Mouse (Mus musculus) lung, embryonic 14.5 days (tissue): ENCODE measurements around the gene Flii. TPM values are rescaled to one million over a fixed set of nuclear protein-coding genes. Genes with fewer than 3 reads are reported as not detected.

Experiments used
- ATAC-seq: fragments of 200-750 bp; cut with Nextera tagmentation; 2 replicates; pipeline ENCODE4 v1.8.0; 2017; ENCODE audit warnings: mild to moderate bottlenecking, moderate TSS enrichment, moderate library complexity; ENCODE audit not compliant: insufficient read depth
- DNase-seq: peaks from one replicate; pipeline ENCODE4 v3.0.0-alpha.2; 2015
- H3K27ac ChIP-seq: fragments of 300-500 bp; sonication (generic); 2 replicates; pipeline ENCODE4 v1.5.1; 2014; ENCODE audit warnings: low read depth, mild to moderate bottlenecking, moderate library complexity
- H3K27me3 ChIP-seq: fragments of 300-500 bp; sonication (generic); 2 replicates; pipeline ENCODE4 v1.6.1; 2014; ENCODE audit warnings: low read length, control low read depth; ENCODE audit not compliant: insufficient read depth
- H3K36me3 ChIP-seq: fragments of 300-500 bp; sonication (generic); 2 replicates; pipeline ENCODE4 v1.6.1; 2014; ENCODE audit warnings: control low read depth; ENCODE audit not compliant: insufficient read depth
- H3K4me1 ChIP-seq: fragments of 300-500 bp; sonication (generic); 2 replicates; pipeline ENCODE4 v1.6.1; 2014; ENCODE audit warnings: antibody characterized with exemption, control low read depth; ENCODE audit not compliant: insufficient read depth
- H3K4me2 ChIP-seq: fragments of 300-500 bp; sonication (generic); 2 replicates; pipeline ENCODE4 v1.6.1; 2014; ENCODE audit warnings: mild to moderate bottlenecking
- H3K4me3 ChIP-seq: fragments of 300-500 bp; sonication (generic); 2 replicates; pipeline ENCODE4 v1.5.1; 2014; ENCODE audit warnings: low read depth, low read length
- H3K9ac ChIP-seq: fragments of 300-500 bp; sonication (generic); 2 replicates; pipeline ENCODE4 v1.6.1; 2014
- H3K9me3 ChIP-seq: fragments of 300-500 bp; sonication (generic); 2 replicates; pipeline ENCODE4 v1.6.1; 2016; ENCODE audit warnings: low read depth, low read length, control low read depth
- CTCF ChIP-seq: IDR thresholded peaks from 2 replicates; pipeline ENCODE4 v1.5.1; 2016; ENCODE audit warnings: antibody characterized with exemption, low read depth
- WGBS: fragments of 180-500 bp; shearing (Covaris S2); extraction: QIAGEN DNeasy Blood & Tissue Kit; methylation state at CpG from one replicate; pipeline ENCODE4 v1.1.7; 2014; 5-methylcytosine and 5-hydroxymethylcytosine counted together
- microRNA-seq: library from miRNA; unstranded; fragments of <30 nt; microRNA quantifications from one replicate; pipeline ENCODE4, GENCODE M21; 2016; ENCODE audit warnings: borderline number of aligned reads
- polyA plus RNA-seq: library from polyadenylated mRNA; unstranded; fragments of >200 nt; fragmentation: Nextera tagmentation; extraction: Ambion mirVana; gene quantifications from 2 replicates; pipeline ENCODE4 v1.2.1, GENCODE M21; 2014

Gene Flii
- polyA plus RNA-seq, 1 experiment from 2014 or later, result 88.6 TPM

DNA sequence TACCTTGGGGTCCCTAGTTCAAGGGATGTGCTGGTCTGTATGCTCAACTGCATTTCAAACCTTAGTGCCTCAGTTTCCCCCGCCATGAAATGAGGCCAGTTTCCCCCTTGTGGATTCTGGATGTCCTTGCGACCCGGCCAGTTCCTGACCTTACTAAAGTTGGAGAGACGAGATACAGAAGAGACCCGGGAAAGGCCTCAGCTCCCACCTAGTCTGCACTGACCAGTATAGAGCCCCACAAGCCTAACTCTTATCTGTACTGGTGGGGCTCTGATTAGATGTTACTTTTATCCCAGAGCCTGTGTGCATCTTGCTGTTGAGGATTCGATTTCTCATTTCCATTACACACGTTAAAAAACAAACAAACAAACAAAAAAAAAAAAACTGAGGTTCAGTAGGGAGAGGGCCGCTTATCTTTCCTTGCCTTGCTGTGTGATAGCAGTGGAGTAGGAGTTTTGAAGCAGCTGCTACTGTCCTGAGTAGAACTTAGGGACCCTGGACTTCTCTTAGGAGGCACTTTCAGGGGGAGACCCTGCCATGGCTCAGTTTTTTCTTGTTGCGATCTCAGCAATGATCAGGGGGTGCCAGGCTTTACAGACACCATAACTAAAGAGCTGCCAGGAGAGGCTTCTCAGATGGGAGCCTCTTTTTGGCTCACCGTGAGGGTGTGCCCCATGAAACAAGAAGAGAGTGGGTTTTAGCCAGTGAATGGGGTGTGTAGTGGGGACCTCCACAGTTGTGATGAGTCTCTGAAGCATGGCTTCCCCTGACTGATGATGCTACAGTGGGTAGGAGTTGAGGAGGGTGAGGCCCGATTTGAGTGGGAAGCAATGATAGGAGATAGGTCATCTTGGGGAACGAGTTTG, 26.5 kb downstream of the Flii start:
- peak overlapping the region; percentile 88 for H3K4me2 ChIP-seq
- DNase-seq, result peak; percentile 19
- peaks cover 5% of the 10 kb centered on the region; the same call in 1 of the 2 replicates for H3K4me1 ChIP-seq
- no peak for ATAC-seq
- H3K27me3 ChIP-seq, result no peaks in the 10 kb centered on the region
- H3K9ac ChIP-seq, result peak overlapping the region; percentile 90
- H3K4me3 ChIP-seq, result peak overlapping the region; percentile 84
- peaks cover 14% of the 10 kb centered on the region for H3K36me3 ChIP-seq
- no peaks in the 10 kb centered on the region for H3K9me3 ChIP-seq
- TF ChIP-seq CTCF, result no peak
- WGBS, result 20% methylated on average over 12 of the region's 12 CpGs
- H3K27ac ChIP-seq, result peak overlapping the region; percentile 72; the same call in 1 of the 2 replicates

DNA sequence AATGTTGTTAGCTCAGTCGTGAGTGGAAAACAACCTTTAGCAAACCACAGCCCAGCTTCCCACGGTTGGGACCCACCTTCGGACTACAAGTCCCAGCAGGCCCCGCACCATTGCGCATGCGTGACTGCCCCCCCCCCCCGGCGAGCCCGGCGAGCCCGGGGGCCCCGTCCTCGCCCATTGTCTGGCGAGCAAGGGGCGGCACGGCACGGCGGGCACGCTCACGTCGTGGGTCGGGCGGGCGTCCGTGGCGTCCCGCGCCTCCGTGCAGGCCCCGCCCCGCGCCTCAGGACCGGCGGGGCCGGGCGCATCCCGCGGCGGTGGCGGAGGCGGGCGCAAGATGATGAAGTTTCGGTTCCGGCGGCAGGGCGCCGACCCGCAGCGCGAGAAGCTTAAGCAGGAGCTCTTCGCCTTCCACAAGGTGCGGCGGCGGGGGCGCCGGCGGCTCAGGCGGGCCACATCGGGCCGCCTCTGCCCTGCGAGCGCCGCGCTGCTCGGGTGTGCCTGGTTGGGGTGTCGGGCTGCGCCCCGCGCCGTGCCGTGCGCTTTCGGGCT, 27.5 kb downstream of the Flii start, which contains the start of gene Llgl1:
Gene Llgl1 (plus strand): TSS at position 200 of the 552 bp plus-strand sequence.
- H3K4me2 ChIP-seq, result peak within 1 kb of the TSS; percentile 88
- H3K27me3 ChIP-seq, result no peaks in the 10 kb centered on the region
- H3K4me1 ChIP-seq, result peaks cover 5% of the 10 kb centered on the region; the same call in 1 of the 2 replicates
- no peaks in the 10 kb centered on the region for H3K9me3 ChIP-seq
- peak; percentile 96 for DNase-seq
- under 1% methylated on average over 58 of the region's 73 CpGs for WGBS
- H3K9ac ChIP-seq, result peak within 1 kb of the TSS; percentile 90
- peaks cover 6% of the 10 kb centered on the region for H3K36me3 ChIP-seq
- peak; percentile 89 for ATAC-seq
- H3K4me3 ChIP-seq, result peak within 1 kb of the TSS; percentile 84
- no peak for TF ChIP-seq CTCF
- peak within 1 kb of the TSS; percentile 72 for H3K27ac ChIP-seq

DNA sequence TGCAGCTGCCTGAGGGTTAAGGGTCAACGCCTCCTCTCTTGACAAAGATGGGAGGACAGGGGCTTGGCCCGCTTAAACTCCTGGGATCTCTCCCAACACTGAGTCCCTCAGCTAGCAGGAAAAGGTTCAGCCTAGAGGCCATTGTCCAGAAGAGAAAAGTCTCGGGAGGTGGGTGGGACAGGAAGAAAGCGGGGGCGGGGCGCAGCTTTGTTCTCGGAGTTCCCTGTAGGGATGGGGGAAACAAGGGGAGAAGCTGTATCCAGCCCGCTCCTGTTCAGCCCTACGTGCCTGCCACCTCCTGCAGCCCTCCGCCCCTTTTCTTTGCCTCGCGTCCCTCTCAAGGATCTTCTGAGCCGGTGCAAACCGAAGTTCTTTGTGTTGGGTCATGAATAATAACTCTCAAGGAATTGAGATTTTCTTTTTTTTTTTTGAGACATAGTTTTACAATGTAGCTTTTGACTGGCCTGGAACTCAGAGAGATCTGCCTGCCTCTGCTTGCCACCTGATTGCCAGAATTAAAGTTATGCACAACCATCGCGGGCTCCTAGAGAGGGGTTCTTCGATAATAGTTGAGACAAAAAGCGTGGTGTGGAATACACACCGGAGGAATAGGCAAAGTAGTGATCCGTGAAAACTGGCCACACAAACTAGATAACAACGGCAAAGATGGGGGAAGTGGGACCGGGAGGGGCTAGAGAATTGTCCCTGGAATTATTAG, 28.1 kb downstream of the Flii start:
- Histone ChIP-seq H3K4me2 (peak overlapping the region; percentile 88), H3K4me1 (peaks cover 5% of the 10 kb centered on the region; the same call in 1 of the 2 replicates), H3K27ac (peak overlapping the region; percentile 72), H3K9me3 (no peaks in the 10 kb centered on the region), H3K9ac (peak overlapping the region; percentile 90), H3K36me3 (no peaks in the 10 kb centered on the region; the same call in 1 of the 2 replicates), H3K27me3 (no peaks in the 10 kb centered on the region), H3K4me3 (peak overlapping the region; percentile 84)
- peak; percentile 60 for ATAC-seq
- no peak for TF ChIP-seq CTCF
- WGBS, result 3% methylated on average over 22 of the region's 22 CpGs
- DNase-seq, result peak; percentile 87

DNA sequence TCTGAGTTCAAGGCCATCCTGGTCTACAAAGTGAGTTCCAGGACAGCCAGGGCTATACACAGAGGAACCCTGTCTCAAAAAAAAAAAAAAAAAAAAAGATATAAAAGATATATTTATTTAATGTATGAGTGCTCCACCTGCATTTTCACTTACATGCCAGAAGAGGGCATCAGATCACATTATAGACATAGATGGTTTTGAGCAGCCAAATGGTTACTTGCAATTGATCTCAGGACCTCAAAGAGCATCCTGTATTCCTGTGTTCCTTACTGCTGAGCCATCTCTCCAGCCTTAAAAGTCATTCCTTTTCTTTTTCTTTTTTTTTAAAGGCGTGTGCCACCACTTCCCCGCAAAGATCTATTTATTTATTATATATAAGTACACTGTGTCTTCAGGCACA, 29.5 kb downstream of the Flii start:
- Histone ChIP-seq H3K27me3 (no peaks in the 10 kb centered on the region), H3K9me3 (no peaks in the 10 kb centered on the region), H3K4me3 (no peak overlapping the region), H3K4me1 (peaks cover 5% of the 10 kb centered on the region; the same call in 1 of the 2 replicates), H3K4me2 (no peak overlapping the region), H3K9ac (no peak overlapping the region), H3K36me3 (no peaks in the 10 kb centered on the region), H3K27ac (no peak overlapping the region)
- DNase-seq (peak; percentile 79), ATAC-seq (no peak)
- 66% methylated on average over 2 of the region's 2 CpGs for WGBS
- peak; percentile 55 for TF ChIP-seq CTCF

DNA sequence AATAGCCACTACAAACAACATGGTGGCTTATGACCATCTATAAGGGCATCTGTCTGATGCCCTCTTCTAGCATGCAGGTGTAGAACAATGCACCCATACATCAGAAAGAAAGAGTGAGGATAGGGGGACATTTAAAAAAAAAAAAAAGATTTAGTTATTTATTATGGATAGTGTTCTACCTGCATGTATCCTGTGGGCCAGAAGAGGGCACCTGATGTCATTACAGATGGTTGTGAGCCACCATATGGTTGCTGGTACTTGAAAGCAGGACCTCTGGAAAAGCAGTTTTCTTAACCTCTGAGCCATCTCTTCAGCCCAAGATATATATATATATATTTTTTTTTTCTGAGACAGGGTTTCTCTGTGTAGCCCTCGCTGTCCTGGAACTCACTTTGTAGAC, 30.9 kb downstream of the Flii start:
- Histone ChIP-seq H3K9me3 (no peaks in the 10 kb centered on the region), H3K4me1 (peaks cover 5% of the 10 kb centered on the region; the same call in 1 of the 2 replicates), H3K36me3 (no peaks in the 10 kb centered on the region), H3K9ac (no peak overlapping the region), H3K27ac (no peak overlapping the region), H3K4me3 (no peak overlapping the region), H3K4me2 (no peak overlapping the region), H3K27me3 (no peaks in the 10 kb centered on the region)
- DNase-seq (no peak), ATAC-seq (no peak)
- WGBS, result 67% methylated on average over 1 of the region's 1 CpGs
- TF ChIP-seq CTCF, result no peak

Small RNAs within 50 kb of the gene (microRNA-seq; reads per million reads assigned to microRNA genes)
- 0.95 reads per million for gene Mir5100

Other genes with a start within 250 kb of the Flii start
- gene Alkbh5, start 190.9 kb downstream of the Flii start, polyA plus RNA-seq, result 32.3 and 33.5 TPM in 2 replicates
- gene Llgl1, start 27.5 kb downstream of the Flii start, polyA plus RNA-seq, result 64.6 and 69.6 TPM in 2 replicates
- 12.9 and 15.3 TPM in 2 replicates for gene Mief2, start 1.1 kb upstream of the Flii start, polyA plus RNA-seq
- 20.2 and 22.2 TPM in 2 replicates for gene Top3a, start 50.1 kb upstream of the Flii start, polyA plus RNA-seq
- gene Smcr8, start 50.3 kb upstream of the Flii start, polyA plus RNA-seq, result 6.6 and 8.3 TPM in 2 replicates
- 62.0 and 63.6 TPM in 2 replicates for gene Shmt1, start 84.5 kb upstream of the Flii start, polyA plus RNA-seq
- gene Dhrs7b, start 103.4 kb upstream of the Flii start, polyA plus RNA-seq, result 34.4 and 36.3 TPM in 2 replicates
- gene Tmem11, start 152.0 kb upstream of the Flii start, polyA plus RNA-seq, result 66.4 and 73.4 TPM in 2 replicates
- 19.1 and 24.5 TPM in 2 replicates for gene Natd1, start 187.5 kb upstream of the Flii start, polyA plus RNA-seq
- gene Map2k3, start 204.8 kb upstream of the Flii start, polyA plus RNA-seq, result 100.0 and 102 TPM in 2 replicates